Mouse (Mus musculus) megakaryocyte progenitor cell, adult 5-6 weeks (primary cell): ENCODE measurements around the gene Pbld1. TPM values are rescaled to one million over a fixed set of nuclear protein-coding genes. Genes with fewer than 3 reads are reported as not detected.
"Not testable (repeated sequence)": the region's sequence is repeated elsewhere in the genome, so short reads cannot be mapped to it uniquely, and the experiment has no call there.

Experiments used
- ATAC-seq: replicated peaks from 2 replicates; pipeline ENCODE4 v1.8.0; 2016; ENCODE audit warnings: mild to moderate bottlenecking, moderate TSS enrichment, inconsistent platforms; ENCODE audit not compliant: poor library complexity
- total RNA-seq, 2 experiments: library from RNA; stranded (forward) in 1 of 2; stranded (reverse) in 1 of 2; fragments of 157-497, 149-512 nt in 1 of 2; fragments of 200-1000 nt in 1 of 2; gene quantifications; 2 replicates each; pipeline versions ENCODE4 v1.2.3 to v1.2.4; 2015 to 2017

Gene Pbld1
- total RNA-seq, 2 experiments from 2014 or later: 0.27 TPM; not detected in 1

DNA sequence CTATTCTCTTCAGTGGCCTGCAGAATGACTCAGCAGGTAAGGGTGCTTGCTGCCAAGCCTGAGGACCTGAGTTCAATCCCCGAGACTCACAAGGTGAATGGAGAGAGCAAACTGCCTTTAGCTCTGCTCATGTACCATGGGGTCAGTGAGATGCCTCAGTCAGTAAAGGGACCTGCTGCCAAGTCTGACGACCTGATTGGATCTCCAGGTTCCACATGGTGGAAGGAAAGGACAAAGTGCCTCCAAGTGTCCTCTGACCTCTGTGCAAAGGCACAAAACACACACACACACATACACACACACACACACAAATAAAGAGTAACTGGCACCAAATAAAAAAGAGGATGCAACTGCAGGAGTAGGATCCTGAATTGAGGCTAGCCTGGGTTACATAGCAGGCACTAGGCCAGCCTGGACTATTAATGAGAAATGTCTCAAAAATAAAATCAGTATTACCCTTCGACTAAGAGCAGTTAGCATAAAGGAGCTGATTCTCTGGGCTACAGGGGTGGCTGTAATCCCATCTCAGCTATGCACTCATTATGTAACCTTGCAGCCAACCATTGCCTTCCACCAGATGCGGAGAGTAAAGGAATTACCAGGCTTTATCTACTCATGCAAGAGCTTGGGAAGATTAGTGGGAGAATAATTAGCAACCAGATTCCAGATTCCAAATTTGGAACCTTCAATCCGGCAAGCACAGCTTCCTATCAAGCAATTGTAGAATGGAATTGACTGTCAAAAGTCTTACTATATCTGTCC is 19.9 kb upstream of the Pbld1 start:
- no peak for ATAC-seq

DNA sequence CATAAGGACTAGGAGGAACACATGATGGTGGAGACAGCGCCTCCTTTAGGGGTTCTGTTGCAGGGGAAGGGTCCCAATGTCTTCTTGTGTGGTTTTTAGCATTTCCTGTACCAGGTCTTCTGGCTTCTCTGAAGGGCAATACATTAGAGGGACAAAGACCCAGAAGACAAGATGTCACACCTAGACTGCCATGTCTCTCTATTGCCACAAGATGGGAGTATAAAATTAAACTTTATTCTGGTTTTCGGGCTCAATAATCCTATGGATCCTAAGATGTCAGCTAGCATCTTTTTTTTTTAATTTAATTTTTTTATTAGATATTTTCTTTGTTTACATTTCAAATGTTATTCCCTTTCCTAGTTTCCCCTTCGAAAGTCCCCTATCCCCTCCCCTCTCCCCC is 16.8 kb upstream of the Pbld1 start:
- ATAC-seq: 0 out of 2 replicates have a peak, but pooled peaks have one; percentile 26

DNA sequence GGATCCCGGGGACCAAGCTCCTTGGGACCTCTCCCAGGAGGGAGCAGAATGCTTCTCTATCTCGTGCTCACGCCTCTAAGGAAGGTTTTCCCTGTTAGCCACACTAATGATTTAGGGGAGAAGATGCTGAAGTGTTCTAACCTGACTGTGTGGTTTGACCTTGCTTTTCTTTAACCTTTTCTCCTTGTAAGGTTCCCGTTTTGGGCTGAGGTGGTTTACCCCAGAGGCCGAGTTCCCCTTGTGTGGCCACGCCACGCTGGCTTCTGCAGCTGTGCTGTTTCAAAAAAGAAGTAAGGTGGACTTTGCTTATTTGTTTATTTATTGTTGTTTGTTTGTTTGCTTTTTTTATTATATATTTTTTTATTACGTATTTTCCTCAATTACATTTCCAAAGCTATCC is 12.2 kb upstream of the Pbld1 start:
- ATAC-seq: no peak

- no peak for ATAC-seq
Measured at GRCm38 (mm10) chr10:63049106-63049505, 10.9 kb upstream of the Pbld1 start.

GRCm38 (mm10) chr10:63051267-63051666 is 8.7 kb upstream of the Pbld1 start:
- ATAC-seq: no peak

- no peak for ATAC-seq
Measured at GRCm38 (mm10) chr10:63052011-63052410, 8.0 kb upstream of the Pbld1 start.

GRCm38 (mm10) chr10:63053007-63053406 is 7.0 kb upstream of the Pbld1 start:
- no peak for ATAC-seq

GRCm38 (mm10) chr10:63054071-63054470 is 5.9 kb upstream of the Pbld1 start:
- ATAC-seq: not testable (repeated sequence)

- no peak for ATAC-seq
Measured at GRCm38 (mm10) chr10:63054586-63054985, 5.4 kb upstream of the Pbld1 start.

GRCm38 (mm10) chr10:63056966-63057750 is 2.8 kb upstream of the Pbld1 start:
- no peak for ATAC-seq

DNA sequence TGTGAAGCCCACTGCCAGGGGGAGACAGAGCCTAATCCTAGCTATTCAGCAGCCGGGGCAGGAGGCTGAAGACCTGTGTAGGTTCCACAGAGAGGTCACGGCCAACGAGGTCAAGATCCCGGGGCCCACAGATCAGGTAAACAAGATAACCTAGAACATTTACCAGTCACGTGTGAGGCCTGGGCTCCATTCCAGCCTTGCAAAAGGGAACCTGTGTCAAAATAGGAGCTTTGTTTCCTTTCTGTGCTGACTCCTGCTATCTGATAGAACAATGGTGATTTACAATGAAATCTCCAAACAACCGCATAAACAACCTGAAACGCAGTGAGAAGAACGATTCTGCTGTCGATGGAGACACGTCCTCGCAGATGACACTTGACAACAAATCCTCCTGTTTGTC is 444 bp downstream of the Pbld1 start:
- ATAC-seq: 0 out of 2 replicates have a peak, but pooled peaks have one; percentile 9

DNA sequence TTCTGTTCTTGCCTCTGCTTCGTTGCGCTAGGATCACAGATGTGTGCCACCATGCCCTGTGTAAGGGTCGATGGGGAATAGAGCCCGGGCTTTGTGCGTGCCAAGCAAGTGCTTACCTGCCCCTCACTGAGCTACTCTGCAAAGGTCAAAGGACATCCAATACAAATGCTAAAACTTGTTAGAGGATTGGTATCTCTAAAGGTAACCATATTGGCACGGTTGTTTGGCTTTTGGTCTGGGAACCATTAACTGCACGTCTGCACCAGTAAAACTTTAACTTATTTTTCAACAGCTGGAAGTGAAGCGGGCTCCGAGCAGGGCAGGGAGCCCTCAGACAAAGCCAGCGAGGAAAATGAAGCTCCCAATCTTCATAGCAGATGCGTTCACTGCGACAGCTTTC is 1.3 kb downstream of the Pbld1 start:
- no peak for ATAC-seq

DNA sequence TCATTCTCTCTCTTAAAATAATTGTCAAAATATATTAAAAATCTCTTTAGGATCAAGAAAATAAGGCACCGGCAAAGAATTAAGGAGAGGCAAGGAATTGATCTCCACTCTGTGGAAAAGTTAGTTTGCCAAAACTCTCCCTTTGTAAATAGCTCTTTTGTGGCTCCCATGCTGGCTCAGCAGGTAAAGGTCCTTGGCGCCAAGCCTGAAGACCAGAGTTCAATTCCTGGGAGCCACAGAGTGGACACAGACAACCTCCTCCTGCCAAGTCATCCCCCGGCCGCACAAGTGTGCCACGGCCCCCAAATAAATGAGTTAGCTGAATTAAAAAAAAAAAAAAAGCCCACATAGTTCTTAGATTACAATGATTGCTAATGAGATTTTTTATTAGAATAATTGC is 2.7 kb downstream of the Pbld1 start:
- no peak for ATAC-seq

DNA sequence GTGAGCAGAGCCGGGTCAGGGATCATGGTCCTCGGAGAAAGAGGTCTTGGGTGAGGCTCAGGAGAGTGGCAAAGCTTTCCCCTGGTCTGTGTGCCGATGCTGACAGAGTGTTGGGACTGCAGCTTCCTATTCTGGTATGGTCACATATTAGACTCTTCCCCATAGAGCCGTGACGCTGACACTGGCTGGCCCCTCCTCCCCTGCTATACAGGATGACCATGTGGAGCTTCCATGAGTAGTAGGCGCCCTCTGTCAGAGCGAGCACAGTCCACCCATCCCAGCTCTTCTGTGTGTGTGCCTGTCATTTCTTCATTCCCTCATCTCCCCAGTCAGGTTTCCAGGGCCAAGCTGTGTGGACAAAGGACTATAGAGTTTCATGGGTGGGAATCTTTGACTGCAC is 3.4 kb downstream of the Pbld1 start:
- no peak for ATAC-seq

DNA sequence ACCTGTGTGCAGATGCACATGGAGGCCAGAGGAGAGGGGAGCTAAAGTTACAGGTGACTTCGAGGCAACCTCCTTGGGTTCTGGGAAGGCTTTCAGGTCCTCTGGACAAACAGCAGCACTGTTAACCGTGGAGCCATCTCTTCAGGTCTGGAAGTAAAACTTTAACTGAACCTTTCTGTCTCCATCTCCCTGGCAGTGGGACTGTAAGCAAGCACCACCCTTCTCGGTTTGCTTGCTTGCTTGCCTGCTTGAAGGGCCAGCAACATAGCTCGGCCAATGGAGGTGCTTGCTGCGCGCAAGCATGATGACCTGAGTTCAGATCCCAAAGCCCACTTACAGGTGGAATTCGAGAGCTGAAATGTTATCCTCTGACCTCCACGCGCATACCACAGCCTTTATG is 4.6 kb downstream of the Pbld1 start:
- ATAC-seq: no peak

DNA sequence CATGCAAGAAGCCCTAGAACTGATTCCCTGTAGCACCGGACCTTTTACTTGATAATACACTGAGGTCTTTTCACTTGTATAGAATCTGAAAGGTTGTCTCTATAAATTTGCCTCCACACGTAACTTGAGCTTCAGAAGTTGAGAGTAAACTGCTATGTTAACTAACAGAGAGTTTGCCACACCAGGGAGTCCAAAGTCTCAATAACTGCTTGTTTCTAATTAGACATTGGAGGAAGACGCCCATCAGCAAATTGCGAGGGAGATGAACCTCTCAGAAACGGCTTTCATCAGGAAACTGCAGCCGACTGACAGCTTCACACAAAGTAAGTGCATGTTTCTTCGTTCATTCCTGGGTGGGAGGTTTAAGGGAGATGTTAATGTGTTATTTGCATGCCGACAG is 5.6 kb downstream of the Pbld1 start:
- no peak for ATAC-seq

DNA sequence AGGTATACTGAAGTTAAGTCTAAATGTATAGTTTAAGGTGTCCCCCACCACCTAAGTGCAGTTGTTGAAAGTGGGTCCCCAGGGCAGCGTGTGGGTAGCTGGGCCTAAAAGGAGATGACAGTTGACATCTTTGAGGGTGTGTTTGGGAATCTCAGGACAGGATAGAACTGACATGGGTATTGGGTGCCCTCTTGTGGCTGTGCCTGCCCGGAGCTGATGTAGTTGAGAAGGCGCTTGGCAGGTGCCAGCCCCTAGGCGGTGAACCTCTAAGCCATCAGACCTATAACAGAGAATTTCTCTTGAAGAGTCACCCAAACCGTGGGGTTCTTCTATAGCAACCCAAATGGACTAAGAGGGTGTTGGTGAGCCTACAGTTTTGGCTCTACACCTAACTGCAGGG is 6.0 kb downstream of the Pbld1 start:
- peak; percentile 99 for ATAC-seq

DNA sequence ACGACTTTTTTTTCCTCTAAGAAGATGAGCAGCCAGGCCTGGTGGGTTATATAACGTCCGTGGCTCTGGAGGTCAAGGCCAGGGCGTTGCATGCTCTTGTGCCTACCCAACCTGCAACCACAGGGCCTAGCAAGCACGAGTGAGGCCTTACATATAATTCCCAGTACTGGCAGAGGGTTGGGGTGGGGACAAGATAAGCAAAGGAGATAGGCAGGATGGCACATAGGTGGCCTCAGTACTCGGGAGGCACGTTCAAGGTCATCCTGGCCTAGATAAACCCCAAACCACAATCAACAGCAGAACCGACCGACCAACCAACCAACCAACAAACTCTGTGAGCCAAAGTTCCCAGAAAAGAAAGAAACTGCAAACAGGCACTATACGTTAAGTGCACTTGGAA is 26.3 kb downstream of the Pbld1 start:
- peak; percentile 68 for ATAC-seq

DNA sequence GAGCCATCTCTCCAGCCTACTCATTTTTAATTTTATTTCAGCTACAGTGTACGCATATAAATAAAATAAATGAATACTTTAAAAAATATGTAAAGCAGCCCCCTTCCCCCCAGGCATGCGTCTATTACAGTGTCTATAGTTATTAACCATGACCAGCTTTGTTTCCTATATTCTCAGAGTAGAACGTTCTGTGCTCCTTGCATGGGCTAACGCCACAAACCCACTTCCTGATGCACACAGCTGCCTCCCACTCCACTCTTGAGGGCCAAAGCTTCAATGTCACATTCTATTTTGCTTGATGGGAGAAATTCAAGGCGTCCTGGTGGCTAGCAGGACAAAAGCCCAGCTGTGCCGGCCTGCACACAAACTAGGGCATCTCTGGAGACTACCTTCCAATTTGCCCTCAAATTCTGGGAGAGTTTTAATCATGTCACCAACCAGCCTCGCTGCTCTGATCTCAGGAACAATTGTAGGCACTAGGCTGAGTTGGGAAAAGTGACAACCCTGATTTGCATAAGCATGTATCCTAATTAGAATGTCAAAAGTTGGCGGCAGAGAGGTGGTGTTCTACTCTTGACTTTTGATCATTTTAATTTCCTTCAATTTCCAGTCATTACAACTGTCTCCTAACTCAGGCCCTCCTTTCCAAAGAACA is 29.3 kb downstream of the Pbld1 start:
- ATAC-seq: peak; percentile 31; the same call in 1 of the 2 replicates

GRCm38 (mm10) chr10:63089758-63090571 is 30.0 kb downstream of the Pbld1 start:
- no peak for ATAC-seq

DNA sequence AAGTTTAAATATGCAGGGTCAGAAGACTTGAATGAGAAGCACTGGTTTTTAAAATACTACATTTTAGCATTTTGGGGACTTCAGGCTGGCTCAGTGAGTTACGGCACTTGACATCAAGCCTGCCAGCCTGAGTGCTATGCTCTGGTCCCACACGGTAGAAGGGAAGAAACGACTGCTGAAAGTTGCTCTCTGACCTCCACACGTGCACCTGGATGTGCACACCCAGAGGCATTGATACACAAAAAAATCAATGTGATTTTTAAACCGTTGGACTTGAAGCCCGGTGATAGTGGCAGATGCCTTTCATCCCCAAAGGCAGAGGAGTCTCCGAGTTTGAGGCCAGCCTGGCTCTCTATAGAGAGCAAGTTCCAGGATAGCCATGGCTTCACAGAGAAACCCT is 32.0 kb downstream of the Pbld1 start:
- no peak for ATAC-seq
